Mouse (Mus musculus): ENCODE results near the gene Gm906.
"Not testable (repeated sequence)": the region's sequence is repeated elsewhere in the genome, so short reads cannot be mapped to it uniquely, and the experiment has no call there.

The Gm906 gene

GRCm38 (mm10) chr13:50250208-50250607 is at the start of gene Gm906:
Gene Gm906, minus strand, starts transcription at chr13:50250308.
- not testable (repeated sequence) for DNase-seq (ENCODE audit: low spot score in 2 of 2)

GRCm38 (mm10) chr13:50283308-50283707 is 33.2 kb upstream of the Gm906 start:
- DNase-seq (ENCODE audit: low spot score in 2 of 2), result not testable (repeated sequence)

GRCm38 (mm10) chr13:50236487-50236886 is 13.6 kb downstream of the Gm906 start:
- no peak for DNase-seq (ENCODE audit: low spot score in 2 of 2)

DNA sequence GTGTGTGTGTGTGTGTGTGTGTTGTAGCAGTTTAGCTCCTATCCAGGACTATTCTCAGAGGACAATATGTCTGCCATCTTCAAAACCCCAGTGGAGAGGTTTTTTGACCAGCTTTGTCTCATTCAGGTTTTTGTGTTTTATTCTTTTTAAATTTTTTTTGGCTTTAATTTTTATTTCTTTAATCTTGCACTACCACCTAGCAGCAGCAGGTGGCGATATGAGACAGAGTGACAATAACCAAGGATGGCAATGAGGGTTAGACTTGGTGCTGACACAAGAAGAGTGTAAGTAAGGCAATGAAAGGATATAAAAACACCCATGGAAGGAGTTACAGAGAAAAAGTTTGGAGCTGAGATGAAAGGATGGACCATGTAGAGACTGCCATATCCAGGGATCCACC is 38.3 kb downstream of the Gm906 start:
- DNase-seq (ENCODE audit: low spot score in 2 of 2), result not testable (repeated sequence)

DNA sequence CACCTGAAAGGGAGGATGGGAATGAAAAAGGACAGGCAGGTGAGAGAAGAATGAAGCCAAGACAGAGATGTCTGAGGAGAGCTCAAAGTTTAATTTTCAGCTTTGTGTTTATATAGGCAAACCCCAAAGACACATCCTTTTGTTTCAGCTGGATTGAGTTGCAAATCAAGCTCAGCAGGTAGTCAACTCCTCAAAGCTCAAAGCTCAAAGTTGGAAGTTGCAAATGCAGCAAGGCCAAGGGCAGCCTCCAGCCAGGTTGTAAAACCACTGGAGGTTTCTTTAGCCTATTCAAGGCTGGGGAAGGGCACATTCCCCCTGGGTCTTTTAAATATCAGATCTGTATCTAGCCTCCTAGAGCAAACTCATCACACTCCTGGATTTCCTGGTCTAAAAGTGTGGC is 39.9 kb downstream of the Gm906 start:
- not testable (repeated sequence) for DNase-seq (ENCODE audit: low spot score in 2 of 2)

DNA sequence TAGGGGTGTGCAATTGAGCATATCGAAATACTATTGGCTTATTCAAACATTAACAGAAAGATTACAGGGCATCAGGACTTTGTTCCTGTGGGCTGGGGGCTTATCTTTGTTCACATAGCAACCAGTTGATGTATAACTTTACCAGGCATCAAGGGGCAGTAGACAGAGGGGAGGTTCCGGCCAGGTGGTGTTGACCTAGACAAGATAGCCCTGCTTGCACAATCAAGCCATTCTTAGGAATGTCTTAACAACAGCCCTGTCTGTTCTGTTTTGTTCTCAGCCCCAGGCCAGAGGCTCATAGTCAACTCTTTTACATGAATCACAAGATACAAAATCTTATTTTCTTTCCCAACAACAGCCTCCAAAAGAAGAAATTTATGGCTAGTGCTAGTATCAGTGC is 40.5 kb downstream of the Gm906 start:
- DNase-seq (ENCODE audit: low spot score in 2 of 2), result not testable (repeated sequence)

DNA sequence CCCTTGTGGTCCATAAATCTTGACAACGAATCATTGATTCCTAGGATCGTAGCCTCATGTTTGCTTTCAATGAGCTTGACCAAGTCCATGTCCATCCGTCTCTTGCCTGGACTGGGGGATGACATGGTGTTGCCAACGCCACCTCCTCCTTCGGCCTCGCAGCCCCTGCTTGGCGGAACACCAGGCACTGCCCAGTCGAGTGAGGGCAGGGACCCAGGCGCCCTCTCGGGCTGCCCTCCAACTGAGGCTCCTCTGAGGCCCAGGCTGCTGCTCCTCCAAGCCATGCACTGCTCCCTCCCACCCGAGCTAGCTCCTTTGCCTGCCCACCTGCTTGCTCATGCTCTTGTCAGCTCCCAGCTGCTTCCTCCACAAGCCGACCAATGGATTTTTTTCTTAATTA is 42.1 kb downstream of the Gm906 start:
- no peak for DNase-seq (ENCODE audit: low spot score in 2 of 2)

- not testable (repeated sequence) for DNase-seq (ENCODE audit: low spot score in 2 of 2)
Measured at GRCm38 (mm10) chr13:50196831-50197230, 53.3 kb downstream of the Gm906 start.

All from spleen, postnatal 36 days (tissue).